Mouse (Mus musculus): ENCODE measurements at regions not wholly inside any gene's neighbourhood (a gene's known extent, or its start where the extent isn't known, plus 50 kb on each side); places are given as distances from the start of the nearest gene placed in this dataset.

DNA sequence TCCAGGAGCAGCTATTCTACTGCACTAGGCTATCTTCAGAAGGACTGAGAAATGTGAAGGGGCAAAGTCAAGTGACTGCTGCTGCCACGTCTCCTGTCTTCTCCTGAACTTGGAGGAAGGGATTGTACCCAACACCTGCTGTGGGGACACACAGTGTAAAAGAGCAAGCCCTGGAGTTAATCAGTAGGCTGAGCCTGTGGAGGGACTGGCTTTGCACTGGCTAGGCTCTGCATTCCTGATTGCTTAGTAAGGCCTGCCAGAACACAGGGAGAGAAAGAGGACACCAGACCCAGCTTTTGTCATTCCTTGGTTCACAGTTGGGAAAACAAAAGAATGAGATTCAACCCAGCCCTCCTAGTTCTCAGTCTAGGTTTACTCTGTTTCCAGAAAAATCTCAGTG lies 472.7 kb upstream of the Adamts9 start:
- Histone ChIP-seq H3K4me2 (no peak overlapping the region), H3K27me3 (replicated peaks) (no peaks in the 10 kb centered on the region), H3K4me1 (no peaks in the 10 kb centered on the region), H3K9me3 (replicated peaks) (no peaks in the 10 kb centered on the region), H3K36me3 (no peaks in the 10 kb centered on the region), H3K9ac (no peak overlapping the region), H3K27ac (no peak overlapping the region), H3K4me3 (no peak overlapping the region)
- WGBS (ENCODE audit: insufficient replicate concordance) = 37% methylated on average over 1 of the region's 1 CpGs
- ATAC-seq = no peak

DNA sequence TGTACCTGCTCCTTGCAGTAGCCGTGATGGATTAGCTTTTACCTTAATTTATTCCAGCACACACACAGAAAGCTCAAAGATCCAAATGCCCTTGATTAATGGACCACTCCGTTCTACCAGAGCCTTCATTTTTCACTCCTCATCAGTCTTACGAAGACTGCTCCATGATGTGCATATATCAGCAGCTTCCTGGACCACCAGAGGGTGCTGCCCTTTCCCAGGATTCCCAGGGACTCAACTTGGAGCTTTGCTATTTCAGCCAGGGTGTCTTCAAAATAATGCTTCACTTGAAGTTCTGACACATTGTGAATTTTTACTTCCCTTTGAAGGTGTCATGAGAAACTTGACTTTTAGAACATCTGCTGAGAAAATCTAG lies 467.8 kb upstream of the Adamts9 start:
- Histone ChIP-seq H3K4me3 (no peak overlapping the region), H3K4me2 (no peak overlapping the region), H3K27me3 (replicated peaks) (no peaks in the 10 kb centered on the region), H3K9ac (no peak overlapping the region), H3K36me3 (no peaks in the 10 kb centered on the region), H3K9me3 (replicated peaks) (no peaks in the 10 kb centered on the region), H3K27ac (no peak overlapping the region), H3K4me1 (no peaks in the 10 kb centered on the region)
- WGBS (ENCODE audit: insufficient replicate concordance) = 58% methylated on average over 3 of the region's 3 CpGs
- no peak for ATAC-seq

DNA sequence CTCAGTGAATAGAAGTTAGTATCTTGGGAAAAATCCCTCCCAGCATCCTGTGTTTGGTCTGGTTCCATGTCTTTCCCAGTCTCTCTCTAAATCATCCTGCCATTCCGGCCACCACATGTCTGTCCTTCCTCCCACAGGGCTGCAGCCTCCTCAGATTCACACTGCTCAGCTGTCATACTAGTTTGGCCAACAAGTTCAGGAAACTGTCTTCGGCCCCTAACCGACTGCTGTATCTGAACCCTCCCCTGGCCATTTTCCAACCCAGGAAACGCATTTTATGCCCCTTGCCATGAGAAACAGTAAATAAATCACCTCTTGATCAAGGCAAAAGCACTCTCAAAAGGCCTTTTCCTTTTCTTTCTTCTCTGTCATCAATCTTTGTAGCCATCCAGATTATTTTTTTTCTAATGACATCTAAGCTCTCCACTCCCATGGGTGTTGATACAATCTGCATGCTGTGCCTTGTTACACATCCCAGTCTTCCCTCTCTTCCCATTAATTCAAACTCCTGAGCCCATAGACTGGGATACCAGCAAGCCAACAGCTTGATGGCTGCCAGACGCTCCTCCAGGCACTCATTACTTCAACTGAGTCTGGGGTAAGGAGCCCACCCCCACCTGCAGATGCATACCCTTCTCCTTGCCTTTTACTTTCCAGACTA lies 467.3 kb upstream of the Adamts9 start:
- WGBS (ENCODE audit: insufficient replicate concordance) = 46% methylated on average over 5 of the region's 5 CpGs

DNA sequence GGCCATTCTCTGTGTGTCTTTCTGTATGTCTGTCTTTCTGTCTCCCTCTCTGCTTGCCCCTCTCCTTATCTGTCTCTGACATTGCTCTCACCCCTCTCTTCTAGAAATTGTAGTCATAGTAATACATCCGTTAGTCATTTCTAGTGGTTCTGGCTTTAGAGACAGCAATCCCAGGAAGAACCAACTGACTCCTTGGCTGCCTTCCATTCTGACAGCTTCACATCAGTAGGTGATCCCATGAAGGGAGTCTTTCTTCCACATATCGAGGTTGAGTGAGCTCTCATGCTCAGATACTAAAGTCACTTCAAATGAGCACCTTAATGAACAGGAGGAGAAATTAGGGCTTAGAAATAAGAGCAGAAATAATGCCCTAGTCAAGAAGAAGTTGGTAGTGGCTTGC lies 455.3 kb upstream of the Adamts9 start:
- Histone ChIP-seq H3K27me3 (replicated peaks) (no peaks in the 10 kb centered on the region), H3K9me3 (replicated peaks) (no peaks in the 10 kb centered on the region), H3K4me3 (no peak overlapping the region), H3K4me2 (no peak overlapping the region), H3K9ac (no peak overlapping the region), H3K27ac (no peak overlapping the region), H3K4me1 (no peaks in the 10 kb centered on the region), H3K36me3 (no peaks in the 10 kb centered on the region)
- 43% methylated on average over 2 of the region's 2 CpGs for WGBS (ENCODE audit: insufficient replicate concordance)
- no peak for ATAC-seq

More for the DNA sequence above, 467.3 kb upstream of the Adamts9 start:
- Histone ChIP-seq H3K36me3 (no peaks in the 10 kb centered on the region), H3K27me3 (replicated peaks) (no peaks in the 10 kb centered on the region), H3K27ac (no peak overlapping the region), H3K4me3 (no peak overlapping the region), H3K4me2 (no peak overlapping the region), H3K9me3 (replicated peaks) (no peaks in the 10 kb centered on the region), H3K9ac (no peak overlapping the region), H3K4me1 (no peaks in the 10 kb centered on the region)
- no peak for ATAC-seq

DNA sequence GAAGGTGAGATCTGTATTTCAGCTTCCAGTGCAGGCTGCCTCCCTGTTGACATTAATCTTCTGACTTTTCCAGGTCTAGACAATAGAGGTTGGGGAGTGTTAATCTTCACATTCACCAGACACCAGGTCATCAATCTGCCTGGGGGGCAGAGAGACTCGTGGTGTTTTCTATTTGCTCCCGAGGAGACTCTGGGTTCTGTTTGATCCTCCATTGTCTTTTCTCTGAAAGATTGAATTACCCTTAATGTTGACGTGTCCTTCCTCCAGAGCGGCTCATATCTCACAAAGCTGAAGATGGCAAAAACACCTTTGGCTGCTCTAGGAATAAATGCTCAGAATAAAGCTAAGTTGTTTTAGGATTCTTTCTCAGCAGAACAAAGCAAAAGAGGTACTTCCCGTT lies 453.8 kb upstream of the Adamts9 start:
- H3K4me1 ChIP-seq = no peaks in the 10 kb centered on the region
- no peak overlapping the region for H3K4me2 ChIP-seq
- no peak overlapping the region for H3K9ac ChIP-seq
- no peak for ATAC-seq
- no peak overlapping the region for H3K27ac ChIP-seq
- no peaks in the 10 kb centered on the region for H3K27me3 ChIP-seq (replicated peaks)
- WGBS (ENCODE audit: insufficient replicate concordance) = 34% methylated on average over 5 of the region's 5 CpGs
- H3K9me3 ChIP-seq (replicated peaks) = no peaks in the 10 kb centered on the region
- H3K4me3 ChIP-seq = no peak overlapping the region
- H3K36me3 ChIP-seq = no peaks in the 10 kb centered on the region

DNA sequence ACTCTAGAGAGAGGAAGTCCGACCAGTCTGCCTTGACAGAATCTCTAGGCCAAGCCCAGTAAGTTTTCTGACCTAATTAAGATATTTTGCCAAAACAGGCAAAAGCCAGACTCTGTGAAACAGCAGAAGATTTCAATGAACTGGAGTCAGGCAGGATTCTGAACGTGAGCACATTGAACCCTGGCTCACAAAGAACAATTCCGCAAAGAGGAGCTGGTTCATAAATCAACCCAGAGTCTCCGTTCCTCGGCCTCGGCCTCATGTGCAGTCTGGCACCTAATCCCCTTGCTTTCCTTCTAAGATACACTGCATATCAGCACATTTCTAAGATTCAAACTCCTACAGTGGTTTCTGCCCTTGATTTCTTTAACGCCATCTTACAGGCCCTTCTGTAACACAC lies 452.7 kb upstream of the Adamts9 start:
- Histone ChIP-seq H3K9me3 (replicated peaks) (no peaks in the 10 kb centered on the region), H3K27ac (no peak overlapping the region), H3K9ac (no peak overlapping the region), H3K4me3 (no peak overlapping the region), H3K4me2 (no peak overlapping the region), H3K36me3 (no peaks in the 10 kb centered on the region), H3K4me1 (no peaks in the 10 kb centered on the region), H3K27me3 (replicated peaks) (no peaks in the 10 kb centered on the region)
- ATAC-seq = no peak
- 75% methylated on average over 7 of the region's 7 CpGs for WGBS (ENCODE audit: insufficient replicate concordance)

DNA sequence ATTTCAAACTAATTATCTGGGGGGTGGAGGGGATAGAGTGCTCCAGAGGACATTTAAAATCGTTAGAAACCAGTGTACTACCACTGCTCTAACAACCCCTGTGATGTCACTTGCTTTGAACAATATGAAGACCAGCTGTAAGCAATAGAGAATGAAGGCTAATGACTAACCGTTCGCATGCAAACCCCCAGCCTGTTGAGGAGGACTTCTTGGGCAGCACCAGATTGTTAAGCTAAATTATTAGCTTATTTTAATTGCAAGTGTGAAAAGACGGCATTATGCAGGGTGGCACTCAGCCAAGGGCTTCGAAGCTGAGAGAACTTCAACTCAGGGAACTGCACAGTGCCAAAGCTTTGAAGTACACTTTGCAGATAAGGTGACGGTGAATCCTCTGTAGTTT lies 452.0 kb upstream of the Adamts9 start:
- Histone ChIP-seq H3K27ac (no peak overlapping the region), H3K4me3 (no peak overlapping the region), H3K4me1 (no peaks in the 10 kb centered on the region), H3K27me3 (replicated peaks) (no peaks in the 10 kb centered on the region), H3K9ac (no peak overlapping the region), H3K4me2 (no peak overlapping the region), H3K9me3 (replicated peaks) (no peaks in the 10 kb centered on the region), H3K36me3 (no peaks in the 10 kb centered on the region)
- ATAC-seq = no peak
- 57% methylated on average over 6 of the region's 6 CpGs for WGBS (ENCODE audit: insufficient replicate concordance)

DNA sequence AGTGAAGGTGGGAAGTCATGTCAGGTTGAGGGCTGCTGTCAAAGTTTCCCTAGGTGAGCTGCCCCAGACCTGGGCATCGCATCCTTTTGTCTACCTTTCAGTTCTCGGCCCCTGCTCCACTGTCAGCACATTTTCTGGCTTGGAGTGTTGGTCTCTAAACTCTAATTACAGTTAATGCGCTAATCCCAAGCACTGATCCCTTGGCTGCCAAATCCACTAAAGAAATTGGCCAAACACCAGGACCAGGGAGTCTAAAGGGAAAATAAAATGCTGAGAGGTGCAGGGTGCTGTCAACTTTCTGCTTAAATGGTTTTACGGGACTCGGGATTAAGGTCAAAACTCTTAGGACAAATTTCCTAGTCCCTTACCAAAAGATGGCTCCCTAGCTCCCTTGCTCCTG lies 450.3 kb upstream of the Adamts9 start:
- Histone ChIP-seq H3K27ac (no peak overlapping the region), H3K4me2 (no peak overlapping the region), H3K9ac (no peak overlapping the region), H3K4me1 (no peaks in the 10 kb centered on the region), H3K4me3 (no peak overlapping the region), H3K27me3 (replicated peaks) (no peaks in the 10 kb centered on the region), H3K9me3 (replicated peaks) (no peaks in the 10 kb centered on the region), H3K36me3 (no peaks in the 10 kb centered on the region)
- ATAC-seq = no peak
- 73% methylated on average over 5 of the region's 5 CpGs for WGBS (ENCODE audit: insufficient replicate concordance)

DNA sequence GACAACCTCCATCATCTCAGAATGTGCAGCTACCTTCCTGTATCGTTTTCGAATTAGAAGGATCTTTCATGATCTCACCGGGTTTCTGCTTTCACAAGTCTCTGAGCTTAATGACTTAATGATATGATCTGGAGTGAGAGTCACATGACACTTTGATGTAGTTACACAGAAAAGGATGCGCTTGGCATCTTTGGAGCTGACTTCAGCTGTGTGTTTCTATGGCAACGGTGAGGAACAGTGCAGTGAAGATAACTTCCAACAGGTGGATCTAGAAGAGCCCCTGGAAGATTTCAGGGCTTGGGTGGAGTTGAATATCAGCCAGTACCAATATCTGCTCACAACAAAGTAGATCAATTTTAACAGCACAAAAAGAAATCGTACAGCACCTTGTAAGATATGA lies 449.1 kb upstream of the Adamts9 start:
- no peak for ATAC-seq
- H3K9me3 ChIP-seq (replicated peaks) = no peaks in the 10 kb centered on the region
- H3K36me3 ChIP-seq = no peaks in the 10 kb centered on the region
- H3K4me3 ChIP-seq = no peak overlapping the region
- H3K9ac ChIP-seq = no peak overlapping the region
- no peaks in the 10 kb centered on the region for H3K27me3 ChIP-seq (replicated peaks)
- 67% methylated on average over 6 of the region's 6 CpGs for WGBS (ENCODE audit: insufficient replicate concordance)
- H3K4me2 ChIP-seq = no peak overlapping the region
- no peaks in the 10 kb centered on the region for H3K4me1 ChIP-seq
- no peak overlapping the region for H3K27ac ChIP-seq

DNA sequence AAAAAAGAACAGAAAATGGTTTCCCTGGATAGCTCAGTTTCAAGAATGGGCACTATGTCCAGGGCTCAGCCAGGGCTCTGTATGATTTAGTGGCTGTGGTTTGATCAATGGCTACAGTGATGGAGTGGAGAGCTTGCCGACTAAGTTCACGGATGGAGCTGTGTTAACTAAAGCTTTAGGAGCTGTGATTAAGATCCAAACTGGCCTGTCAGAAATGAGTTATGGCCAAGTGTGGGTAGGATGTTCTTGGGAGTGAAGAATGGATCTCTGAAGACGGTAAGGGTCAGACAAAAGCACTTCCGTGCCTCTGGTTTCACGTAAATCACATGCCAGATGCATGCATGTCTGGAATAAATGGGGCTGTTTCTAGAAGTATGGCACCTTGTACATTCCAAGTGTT lies 447.9 kb upstream of the Adamts9 start:
- WGBS (ENCODE audit: insufficient replicate concordance) = 55% methylated on average over 5 of the region's 5 CpGs
- H3K4me1 ChIP-seq = no peaks in the 10 kb centered on the region
- no peaks in the 10 kb centered on the region for H3K27me3 ChIP-seq (replicated peaks)
- no peaks in the 10 kb centered on the region for H3K9me3 ChIP-seq (replicated peaks)
- no peak overlapping the region for H3K4me3 ChIP-seq
- no peak overlapping the region for H3K9ac ChIP-seq
- ATAC-seq = no peak
- no peaks in the 10 kb centered on the region for H3K36me3 ChIP-seq
- H3K27ac ChIP-seq = no peak overlapping the region
- no peak overlapping the region for H3K4me2 ChIP-seq

DNA sequence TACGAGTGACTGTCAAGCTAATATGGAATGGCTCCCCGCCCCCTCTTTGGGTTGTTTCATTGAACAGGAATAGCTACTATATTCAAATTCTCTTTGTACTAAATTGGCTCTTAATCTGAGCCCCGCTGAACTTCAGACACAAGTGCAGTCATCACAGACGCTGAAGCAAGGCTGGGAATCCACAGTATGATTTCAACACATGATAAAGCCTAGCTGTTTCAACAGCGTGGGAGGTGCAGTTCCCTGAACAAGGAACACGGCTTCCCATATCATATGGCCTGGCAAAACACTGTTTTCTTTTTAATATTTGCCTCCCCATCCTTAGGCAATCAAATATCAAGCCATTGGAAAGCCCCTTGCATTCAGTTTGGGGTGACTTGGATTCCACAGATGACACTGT lies 428.0 kb upstream of the Adamts9 start:
- H3K9me3 ChIP-seq (replicated peaks) = no peaks in the 10 kb centered on the region
- H3K4me2 ChIP-seq = no peak overlapping the region
- H3K9ac ChIP-seq = no peak overlapping the region
- no peak overlapping the region for H3K27ac ChIP-seq
- no peaks in the 10 kb centered on the region for H3K36me3 ChIP-seq
- no peak overlapping the region for H3K4me3 ChIP-seq
- no peaks in the 10 kb centered on the region for H3K27me3 ChIP-seq (replicated peaks)
- H3K4me1 ChIP-seq = no peaks in the 10 kb centered on the region
- ATAC-seq = no peak
- 66% methylated on average over 6 of the region's 6 CpGs for WGBS (ENCODE audit: insufficient replicate concordance)

DNA sequence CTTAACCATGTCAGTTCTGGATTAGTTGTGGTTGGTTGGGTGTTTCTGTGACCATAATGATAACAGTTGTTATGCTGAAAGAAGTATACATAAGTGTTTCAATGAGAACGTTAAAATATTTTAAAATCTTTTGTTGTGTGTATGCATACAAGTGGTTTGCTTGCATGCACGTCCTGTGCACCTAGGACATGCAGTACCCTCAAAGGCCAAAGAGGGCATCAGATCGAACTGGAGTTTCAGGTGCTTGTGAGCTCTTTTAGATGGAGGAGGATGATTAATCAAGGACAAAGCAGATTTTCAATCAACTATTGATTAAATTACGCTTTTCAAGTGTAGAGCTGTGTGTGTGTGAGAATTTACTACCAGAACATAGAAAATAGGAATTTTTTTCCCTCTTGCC lies 420.6 kb upstream of the Adamts9 start:
- 51% methylated on average over 4 of the region's 4 CpGs for WGBS (ENCODE audit: insufficient replicate concordance)
- Histone ChIP-seq H3K4me2 (no peak overlapping the region), H3K27ac (no peak overlapping the region), H3K9ac (no peak overlapping the region), H3K27me3 (replicated peaks) (no peaks in the 10 kb centered on the region), H3K4me3 (no peak overlapping the region), H3K36me3 (no peaks in the 10 kb centered on the region), H3K9me3 (replicated peaks) (no peaks in the 10 kb centered on the region), H3K4me1 (no peaks in the 10 kb centered on the region)
- no peak for ATAC-seq

DNA sequence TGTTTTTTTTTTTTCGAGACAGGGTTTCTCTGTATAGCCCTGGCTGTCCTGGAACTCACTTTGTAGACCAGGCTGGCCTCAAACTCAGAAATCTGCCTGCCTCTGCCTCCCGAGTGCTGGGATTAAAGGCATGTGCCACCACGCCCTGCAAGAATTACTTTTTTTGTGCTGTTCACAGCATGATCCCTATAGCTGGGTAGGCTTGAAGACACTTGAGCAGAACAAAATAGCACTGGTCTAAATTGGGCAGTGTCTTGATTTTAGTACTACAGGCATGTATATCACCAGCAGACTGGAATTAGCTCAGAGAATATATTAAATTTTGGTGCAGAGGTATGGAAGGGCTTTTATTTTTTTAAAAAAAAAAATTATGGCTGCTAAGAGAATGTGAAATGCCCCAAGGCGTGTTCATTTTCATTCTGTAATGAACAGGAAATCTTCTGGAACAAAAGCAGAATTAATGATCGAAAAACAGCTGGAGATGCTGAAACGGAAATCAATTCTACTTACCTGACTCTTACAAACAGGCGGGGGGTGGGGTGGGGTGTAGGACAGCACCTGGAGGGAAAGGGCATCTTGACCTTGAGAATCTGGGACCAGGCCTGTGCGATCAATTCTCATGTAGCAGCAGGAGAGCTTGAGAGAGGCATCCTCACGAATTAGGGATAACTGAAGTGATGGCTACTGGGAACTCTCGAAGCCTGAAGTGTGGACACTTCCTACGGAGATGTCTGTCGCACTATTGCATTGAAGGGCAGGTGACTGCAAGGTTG lies 410.2 kb upstream of the Adamts9 start:
- H3K4me2 ChIP-seq = no peak overlapping the region
- H3K9me3 ChIP-seq (replicated peaks) = no peaks in the 10 kb centered on the region
- no peak overlapping the region for H3K4me3 ChIP-seq
- H3K36me3 ChIP-seq = no peaks in the 10 kb centered on the region
- no peaks in the 10 kb centered on the region for H3K27me3 ChIP-seq (replicated peaks)
- WGBS (ENCODE audit: insufficient replicate concordance) = 71% methylated on average over 12 of the region's 12 CpGs
- H3K4me1 ChIP-seq = no peaks in the 10 kb centered on the region
- ATAC-seq = no peak
- no peak overlapping the region for H3K9ac ChIP-seq
- H3K27ac ChIP-seq = no peak overlapping the region
